Mouse (Mus musculus) naive thymus-derived CD4-positive, alpha-beta T cell, adult 2 months (primary cell): ENCODE data around the gene Bbip1.
"Not testable (repeated sequence)": the region's sequence is repeated elsewhere in the genome, so short reads cannot be mapped to it uniquely, and the experiment has no call there.

Experiments used
- DNase-seq: peaks from one replicate; pipeline ENCODE4 v3.0.0-alpha.2; 2011; ENCODE audit warnings: low read depth

Bbip1 gene

GRCm38 (mm10) chr19:53943802-53944785 is at the start of gene Bbip1, which contains the start of gene Shoc2:
Gene Bbip1 (minus strand): TSS chr19:53944627.
Gene Shoc2 (plus strand): TSS chr19:53944306.
- DNase-seq, result peak; percentile 100

- DNase-seq, result no peak
Observed at GRCm38 (mm10) chr19:53993860-53994259, 49.4 kb upstream of the Bbip1 start.

GRCm38 (mm10) chr19:53990538-53990937 is 46.1 kb upstream of the Bbip1 start:
- DNase-seq, result no peak

- no peak for DNase-seq
Observed at GRCm38 (mm10) chr19:53984628-53985027, 40.2 kb upstream of the Bbip1 start.

- DNase-seq, result peak; percentile 41
Observed at GRCm38 (mm10) chr19:53983336-53983735, 38.9 kb upstream of the Bbip1 start.

GRCm38 (mm10) chr19:53982041-53982440 is 37.6 kb upstream of the Bbip1 start:
- DNase-seq, result no peak

GRCm38 (mm10) chr19:53973656-53974055 is 29.2 kb upstream of the Bbip1 start:
- no peak for DNase-seq

GRCm38 (mm10) chr19:53971938-53972337 is 27.5 kb upstream of the Bbip1 start:
- peak; percentile 26 for DNase-seq

- no peak for DNase-seq
Observed at GRCm38 (mm10) chr19:53969226-53969625, 24.8 kb upstream of the Bbip1 start.

- no peak for DNase-seq
Observed at GRCm38 (mm10) chr19:53964910-53965633, 20.6 kb upstream of the Bbip1 start.

- DNase-seq, result not testable (repeated sequence)
Observed at GRCm38 (mm10) chr19:53964347-53964746, 19.9 kb upstream of the Bbip1 start.

GRCm38 (mm10) chr19:53962511-53962910 is 18.1 kb upstream of the Bbip1 start:
- DNase-seq, result no peak

GRCm38 (mm10) chr19:53957513-53957912 is 13.1 kb upstream of the Bbip1 start:
- DNase-seq, result no peak

- peak; percentile 66 for DNase-seq
Observed at GRCm38 (mm10) chr19:53945171-53946042, 980 bp upstream of the Bbip1 start.

- DNase-seq, result no peak
Observed at GRCm38 (mm10) chr19:53944786-53945169, 351 bp upstream of the Bbip1 start.

- DNase-seq, result peak; percentile 13
Observed at GRCm38 (mm10) chr19:53942342-53942741, 2.1 kb downstream of the Bbip1 start.

- DNase-seq, result peak; percentile 2
Observed at GRCm38 (mm10) chr19:53941139-53941538, 3.3 kb downstream of the Bbip1 start.

GRCm38 (mm10) chr19:53939467-53939866 is 5.0 kb downstream of the Bbip1 start:
- peak; percentile 8 for DNase-seq

GRCm38 (mm10) chr19:53934046-53934445 is 10.4 kb downstream of the Bbip1 start:
- no peak for DNase-seq

GRCm38 (mm10) chr19:53933050-53933449 is 11.4 kb downstream of the Bbip1 start:
- no peak for DNase-seq

GRCm38 (mm10) chr19:53929218-53929617 is 15.2 kb downstream of the Bbip1 start:
- no peak for DNase-seq

GRCm38 (mm10) chr19:53926705-53927104 is 17.7 kb downstream of the Bbip1 start:
- no peak for DNase-seq
